Mouse (Mus musculus) MEL (cell line): ENCODE measurements around the gene Aldh3b3.

Experiments
- E2F4 ChIP-seq: IDR thresholded peaks from 2 replicates; pipeline ENCODE4 v1.6.1; 2011; ENCODE audit warnings: low read depth, low read length, improper control_type of control experiment, borderline replicate concordance
- POLR2A ChIP-seq, 2 experiments: IDR thresholded peaks; 2 replicates each; pipeline ENCODE4 v1.6.1; 2011 to 2012; ENCODE audit warnings: low read length in 2 of 2, mild to moderate bottlenecking in 2 of 2, control low read depth in 1 of 2, improper control_type of control experiment in 1 of 2, low read depth in 1 of 2, moderate library complexity in 1 of 2; ENCODE audit not compliant: control insufficient read depth in 1 of 2, insufficient read depth in 1 of 2, poor library complexity in 1 of 2

DNA sequence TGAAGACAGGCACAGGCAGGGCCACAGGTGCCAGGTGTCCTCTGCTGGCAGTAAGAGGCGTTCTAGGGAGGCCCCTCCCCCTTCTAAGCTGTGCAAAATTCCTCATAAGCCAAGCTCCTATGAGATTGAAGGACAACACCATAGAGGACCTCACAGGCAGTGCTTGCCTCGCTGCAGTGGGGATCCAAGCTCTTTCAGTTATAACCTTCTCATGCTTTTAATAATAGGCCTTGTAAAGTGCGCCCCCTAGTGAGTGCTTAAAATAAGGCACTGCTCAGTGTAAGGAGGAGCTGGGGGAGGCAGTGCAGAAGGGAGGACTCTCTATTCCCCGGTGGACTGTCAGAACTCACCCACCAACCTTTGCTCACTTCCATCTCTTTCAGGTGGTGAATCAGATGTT, 21.9 kb downstream of the Aldh3b3 start:
- TF ChIP-seq POLR2A (IDR thresholded peaks at IDR 0.05; ENCODE audit: control insufficient read depth in 1 of 2, insufficient read depth in 1 of 2, low read depth in 1 of 2, low read length in 2 of 2, poor library complexity in 1 of 2) = no peak
- no peak for TF ChIP-seq E2F4
